Mouse (Mus musculus): ENCODE results near the gene Tstd1. TPM values are rescaled to one million over a fixed set of nuclear protein-coding genes. Genes with fewer than 3 reads are reported as not detected.

Tstd1 gene
- polyA plus RNA-seq, 1 experiment = 0.66 TPM

GRCm38 (mm10) chr1:171413608-171414007, 5.1 kb upstream of the Tstd1 start:
- peaks cover 30% of the 10 kb centered on the region for H3K79me3 ChIP-seq (ENCODE audit: low read depth)
- peaks cover 4% of the 10 kb centered on the region for H3K27me3 ChIP-seq (ENCODE audit: control insufficient read depth, insufficient read depth, insufficient read length)
- H3K4me3 ChIP-seq (ENCODE audit: insufficient read depth, poor library complexity, severe bottlenecking) = no peak overlapping the region
- peaks cover 42% of the 10 kb centered on the region for H3K79me2 ChIP-seq (ENCODE audit: control insufficient read depth, insufficient read depth)
- TF ChIP-seq USF1 (IDR thresholded peaks at IDR 0.05; ENCODE audit: low read depth) = no peak
- TF ChIP-seq MAX (IDR thresholded peaks at IDR 0.05) = no peak
- no peak for TF ChIP-seq CTCF (IDR thresholded peaks at IDR 0.05; ENCODE audit: control insufficient read depth, insufficient read depth, insufficient read length)
- TF ChIP-seq MYOG (IDR thresholded peaks at IDR 0.05; ENCODE audit: control insufficient read depth, extremely low read depth, insufficient read length) = no peak
- TF ChIP-seq CEBPB (IDR thresholded peaks at IDR 0.05; ENCODE audit: low read depth) = no peak
- no peak for TF ChIP-seq FOSL1 (IDR thresholded peaks at IDR 0.05; ENCODE audit: insufficient read depth, low read length, poor library complexity, severe bottlenecking)
- no peak for TF ChIP-seq MYOD1 (IDR thresholded peaks at IDR 0.05; ENCODE audit: control insufficient read depth, insufficient read length, low read depth)
- H3K36me3 ChIP-seq (ENCODE audit: control insufficient read depth, insufficient read depth) = peaks cover 18% of the 10 kb centered on the region
- no peak overlapping the region for H3ac ChIP-seq (ENCODE audit: control insufficient read depth, insufficient read length, low read depth)

GRCm38 (mm10) chr1:171419291-171419882, 715 bp downstream of the Tstd1 start:
- Histone ChIP-seq H3K36me3 (ENCODE audit: control insufficient read depth, insufficient read depth) (peaks cover 33% of the 10 kb centered on the region), H3K27me3 (ENCODE audit: control insufficient read depth, insufficient read depth, insufficient read length) (no peaks in the 10 kb centered on the region), H3K4me3 (ENCODE audit: insufficient read depth, poor library complexity, severe bottlenecking) (no peak overlapping the region), H3K79me3 (ENCODE audit: low read depth) (peaks cover 3% of the 10 kb centered on the region), H3ac (ENCODE audit: control insufficient read depth, insufficient read length, low read depth) (no peak overlapping the region), H3K79me2 (ENCODE audit: control insufficient read depth, insufficient read depth) (peaks cover 10% of the 10 kb centered on the region)
- TF ChIP-seq MYOD1 (IDR thresholded peaks at IDR 0.05; ENCODE audit: control insufficient read depth, insufficient read length, low read depth) = no peak
- no peak for TF ChIP-seq CTCF (IDR thresholded peaks at IDR 0.05; ENCODE audit: control insufficient read depth, insufficient read depth, insufficient read length)
- TF ChIP-seq USF1 (IDR thresholded peaks at IDR 0.05; ENCODE audit: low read depth) = no peak
- no peak for TF ChIP-seq FOSL1 (IDR thresholded peaks at IDR 0.05; ENCODE audit: insufficient read depth, low read length, poor library complexity, severe bottlenecking)
- TF ChIP-seq MAX (IDR thresholded peaks at IDR 0.05) = no peak
- TF ChIP-seq MYOG (IDR thresholded peaks at IDR 0.05; ENCODE audit: control insufficient read depth, extremely low read depth, insufficient read length) = no peak
- no peak for TF ChIP-seq CEBPB (IDR thresholded peaks at IDR 0.05; ENCODE audit: low read depth)

- no peak overlapping the region for H3K4me3 ChIP-seq (ENCODE audit: insufficient read depth, poor library complexity, severe bottlenecking)
- H3K79me3 ChIP-seq (ENCODE audit: low read depth) = peaks cover 2% of the 10 kb centered on the region
- no peak for TF ChIP-seq USF1 (IDR thresholded peaks at IDR 0.05; ENCODE audit: low read depth)
- TF ChIP-seq MAX (IDR thresholded peaks at IDR 0.05) = no peak
- no peak for TF ChIP-seq FOSL1 (IDR thresholded peaks at IDR 0.05; ENCODE audit: insufficient read depth, low read length, poor library complexity, severe bottlenecking)
- no peak for TF ChIP-seq MYOD1 (IDR thresholded peaks at IDR 0.05; ENCODE audit: control insufficient read depth, insufficient read length, low read depth)
- TF ChIP-seq MYOG (IDR thresholded peaks at IDR 0.05; ENCODE audit: control insufficient read depth, extremely low read depth, insufficient read length) = no peak
- TF ChIP-seq CTCF (IDR thresholded peaks at IDR 0.05; ENCODE audit: control insufficient read depth, insufficient read depth, insufficient read length) = no peak
- TF ChIP-seq CEBPB (IDR thresholded peaks at IDR 0.05; ENCODE audit: low read depth) = no peak
- H3K79me2 ChIP-seq (ENCODE audit: control insufficient read depth, insufficient read depth) = peaks cover 5% of the 10 kb centered on the region
- peaks cover 33% of the 10 kb centered on the region for H3K36me3 ChIP-seq (ENCODE audit: control insufficient read depth, insufficient read depth)
- no peaks in the 10 kb centered on the region for H3K27me3 ChIP-seq (ENCODE audit: control insufficient read depth, insufficient read depth, insufficient read length)
- no peak overlapping the region for H3ac ChIP-seq (ENCODE audit: control insufficient read depth, insufficient read length, low read depth)
These were observed 1.2 kb downstream of the Tstd1 start for GRCm38 (mm10) chr1:171419905-171420304.

DNA sequence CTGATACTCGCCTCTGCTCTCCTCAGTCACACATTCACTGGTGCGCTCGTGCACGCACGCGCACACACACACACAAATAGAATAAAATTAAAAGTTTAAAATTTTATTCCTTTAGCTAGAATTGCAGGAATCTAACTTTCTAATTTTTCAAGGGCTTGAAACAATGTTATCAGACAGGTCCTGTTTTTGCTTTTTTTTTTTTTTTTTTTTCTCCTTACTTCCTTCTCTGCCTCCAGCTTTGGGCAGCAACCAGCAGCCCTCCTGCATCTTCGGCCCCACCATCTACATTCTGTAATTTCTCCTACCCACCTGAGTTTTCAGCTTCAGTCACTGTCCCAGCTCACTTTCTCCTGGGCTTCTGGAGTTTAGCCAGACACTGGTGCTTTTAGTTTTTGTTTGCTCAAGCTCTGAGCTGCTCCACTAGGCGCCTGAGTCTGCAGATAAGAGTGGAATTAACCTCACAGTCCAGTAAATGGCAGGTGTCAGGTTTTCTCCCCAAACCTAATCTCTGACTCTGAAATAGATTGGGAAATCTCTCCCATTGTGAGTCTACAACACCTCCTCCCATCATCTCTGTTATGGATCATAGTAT, 3.9 kb downstream of the Tstd1 start:
- no peaks in the 10 kb centered on the region for H3K27me3 ChIP-seq (ENCODE audit: control insufficient read depth, insufficient read depth, insufficient read length)
- H3K79me3 ChIP-seq (ENCODE audit: low read depth) = no peaks in the 10 kb centered on the region
- no peak for TF ChIP-seq FOSL1 (IDR thresholded peaks at IDR 0.05; ENCODE audit: insufficient read depth, low read length, poor library complexity, severe bottlenecking)
- TF ChIP-seq USF1 (IDR thresholded peaks at IDR 0.05; ENCODE audit: low read depth) = no peak
- TF ChIP-seq MYOD1 (IDR thresholded peaks at IDR 0.05; ENCODE audit: control insufficient read depth, insufficient read length, low read depth) = no peak
- no peak for TF ChIP-seq MYOG (IDR thresholded peaks at IDR 0.05; ENCODE audit: control insufficient read depth, extremely low read depth, insufficient read length)
- TF ChIP-seq MAX (IDR thresholded peaks at IDR 0.05) = no peak
- TF ChIP-seq CTCF (IDR thresholded peaks at IDR 0.05; ENCODE audit: control insufficient read depth, insufficient read depth, insufficient read length) = no peak
- no peak for TF ChIP-seq CEBPB (IDR thresholded peaks at IDR 0.05; ENCODE audit: low read depth)
- H3K4me3 ChIP-seq (ENCODE audit: insufficient read depth, poor library complexity, severe bottlenecking) = no peak overlapping the region
- H3K36me3 ChIP-seq (ENCODE audit: control insufficient read depth, insufficient read depth) = peaks cover 24% of the 10 kb centered on the region
- no peak overlapping the region for H3ac ChIP-seq (ENCODE audit: control insufficient read depth, insufficient read length, low read depth)
- no peaks in the 10 kb centered on the region for H3K79me2 ChIP-seq (ENCODE audit: control insufficient read depth, insufficient read depth)

DNA sequence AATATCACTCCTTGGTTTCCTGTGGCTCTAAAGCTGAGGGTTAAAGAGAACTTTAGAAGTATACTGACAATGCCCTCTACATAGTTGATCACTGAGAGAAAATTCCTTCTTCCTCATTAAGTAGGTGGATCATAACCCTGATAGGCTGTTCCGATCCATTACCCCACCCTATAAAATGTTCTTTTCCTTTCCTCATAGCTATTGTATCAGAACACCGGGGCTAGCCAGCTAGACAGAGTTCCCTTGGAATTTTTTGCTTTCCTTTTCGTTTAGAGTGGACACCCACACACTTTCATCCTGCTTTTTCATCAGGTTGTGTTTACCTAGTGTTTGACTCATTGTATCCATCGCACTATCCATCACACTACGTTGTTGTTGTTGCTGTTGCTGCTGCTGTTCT, 6.0 kb downstream of the Tstd1 start:
- TF ChIP-seq MYOD1 (IDR thresholded peaks at IDR 0.05; ENCODE audit: control insufficient read depth, insufficient read length, low read depth) = no peak
- TF ChIP-seq CEBPB (IDR thresholded peaks at IDR 0.05; ENCODE audit: low read depth) = no peak
- no peak for TF ChIP-seq USF1 (IDR thresholded peaks at IDR 0.05; ENCODE audit: low read depth)
- no peak for TF ChIP-seq FOSL1 (IDR thresholded peaks at IDR 0.05; ENCODE audit: insufficient read depth, low read length, poor library complexity, severe bottlenecking)
- TF ChIP-seq MAX (IDR thresholded peaks at IDR 0.05) = no peak
- no peak for TF ChIP-seq MYOG (IDR thresholded peaks at IDR 0.05; ENCODE audit: control insufficient read depth, extremely low read depth, insufficient read length)
- TF ChIP-seq CTCF (IDR thresholded peaks at IDR 0.05; ENCODE audit: control insufficient read depth, insufficient read depth, insufficient read length) = no peak
- H3K79me3 ChIP-seq (ENCODE audit: low read depth) = no peaks in the 10 kb centered on the region
- H3K79me2 ChIP-seq (ENCODE audit: control insufficient read depth, insufficient read depth) = no peaks in the 10 kb centered on the region
- peaks cover 5% of the 10 kb centered on the region for H3K36me3 ChIP-seq (ENCODE audit: control insufficient read depth, insufficient read depth)
- H3K27me3 ChIP-seq (ENCODE audit: control insufficient read depth, insufficient read depth, insufficient read length) = no peaks in the 10 kb centered on the region
- H3ac ChIP-seq (ENCODE audit: control insufficient read depth, insufficient read length, low read depth) = no peak overlapping the region
- no peak overlapping the region for H3K4me3 ChIP-seq (ENCODE audit: insufficient read depth, poor library complexity, severe bottlenecking)
